Mouse (Mus musculus) lung, embryonic 15.5 days (tissue): ENCODE measurements around the gene Pcbd2. TPM values are rescaled to one million over a fixed set of nuclear protein-coding genes. Genes with fewer than 3 reads are reported as not detected.

Source experiments
- ATAC-seq: fragments of 200-750 bp; cut with Nextera tagmentation; 2 replicates; pipeline ENCODE4 v1.8.0; 2017; ENCODE audit warnings: moderate number of reproducible peaks, borderline replicate concordance; ENCODE audit not compliant: low FRiP score, low TSS enrichment; ENCODE audit errors: extremely low read depth
- H3K27ac ChIP-seq: fragments of 300-500 bp; sonication (generic); 2 replicates; pipeline ENCODE4 v1.5.1; 2015; ENCODE audit warnings: moderate library complexity, mild to moderate bottlenecking, inconsistent platforms
- H3K27me3 ChIP-seq: fragments of 300-500 bp; sonication (generic); 2 replicates; pipeline ENCODE4 v1.6.1; 2015; ENCODE audit warnings: inconsistent platforms
- H3K36me3 ChIP-seq: fragments of 300-500 bp; sonication (generic); 2 replicates; pipeline ENCODE4 v1.6.1; 2015; ENCODE audit warnings: inconsistent platforms
- H3K4me1 ChIP-seq: fragments of 300-500 bp; sonication (generic); 2 replicates; pipeline ENCODE4 v1.6.1; 2015; ENCODE audit warnings: inconsistent platforms
- H3K4me2 ChIP-seq: fragments of 300-500 bp; sonication (generic); 2 replicates; pipeline ENCODE4 v1.6.1; 2015; ENCODE audit warnings: inconsistent platforms, mild to moderate bottlenecking, moderate library complexity
- H3K4me3 ChIP-seq: fragments of 300-500 bp; sonication (generic); 2 replicates; pipeline ENCODE4 v1.5.1; 2015; ENCODE audit warnings: mild to moderate bottlenecking, inconsistent platforms
- H3K9ac ChIP-seq: fragments of 300-500 bp; sonication (generic); 2 replicates; pipeline ENCODE4 v1.6.1; 2015; ENCODE audit warnings: inconsistent platforms
- H3K9me3 ChIP-seq: fragments of 300-500 bp; sonication (generic); 2 replicates; pipeline ENCODE4 v1.6.1; 2016; ENCODE audit warnings: inconsistent platforms
- WGBS: fragments of 180-500 bp; shearing (Covaris S2); methylation state at CpG from one replicate; pipeline ENCODE4 v1.1.7; 2015; 5-methylcytosine and 5-hydroxymethylcytosine counted together
- polyA plus RNA-seq: library from polyadenylated mRNA; unstranded; fragments of >200 nt; fragmentation: Nextera tagmentation; extraction: Ambion mirVana; gene quantifications from 2 replicates; pipeline ENCODE4 v1.2.1, GENCODE M21; 2015

The Pcbd2 gene
- polyA plus RNA-seq, 1 experiment from 2014 or later, result 57.9 TPM

DNA sequence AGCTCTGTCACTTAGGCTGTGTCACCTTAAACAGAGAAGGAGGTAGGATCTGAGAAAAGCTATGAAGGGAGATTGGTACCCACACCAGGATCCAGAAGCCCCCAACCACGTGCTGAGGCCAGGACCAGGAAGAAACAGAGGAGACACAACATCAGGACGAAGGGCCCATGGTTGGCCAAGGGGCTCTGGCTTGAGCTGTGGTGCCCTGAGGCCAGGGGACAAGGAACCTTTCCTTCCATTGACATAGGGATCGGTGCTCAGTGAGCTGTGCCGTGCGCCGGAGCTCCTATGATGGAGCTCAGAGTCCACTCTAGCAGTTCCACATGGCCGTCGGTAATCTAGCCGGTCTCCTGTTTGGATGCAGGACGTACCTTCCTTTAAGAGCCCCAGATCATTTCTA lies 82.5 kb downstream of the Pcbd2 start:
- H3K27me3 ChIP-seq, result no peaks in the 10 kb centered on the region; the same call in 1 of the 2 replicates
- H3K9me3 ChIP-seq, result no peaks in the 10 kb centered on the region
- H3K4me3 ChIP-seq, result no peak overlapping the region
- 89% methylated on average over 10 of the region's 10 CpGs for WGBS
- H3K36me3 ChIP-seq, result no peaks in the 10 kb centered on the region
- no peak overlapping the region for H3K27ac ChIP-seq
- no peak for ATAC-seq
- 0 out of 2 replicates have a peak, but pooled peaks cover 3% of the 10 kb centered on the region for H3K4me1 ChIP-seq
- no peak overlapping the region for H3K9ac ChIP-seq
- no peak overlapping the region for H3K4me2 ChIP-seq

DNA sequence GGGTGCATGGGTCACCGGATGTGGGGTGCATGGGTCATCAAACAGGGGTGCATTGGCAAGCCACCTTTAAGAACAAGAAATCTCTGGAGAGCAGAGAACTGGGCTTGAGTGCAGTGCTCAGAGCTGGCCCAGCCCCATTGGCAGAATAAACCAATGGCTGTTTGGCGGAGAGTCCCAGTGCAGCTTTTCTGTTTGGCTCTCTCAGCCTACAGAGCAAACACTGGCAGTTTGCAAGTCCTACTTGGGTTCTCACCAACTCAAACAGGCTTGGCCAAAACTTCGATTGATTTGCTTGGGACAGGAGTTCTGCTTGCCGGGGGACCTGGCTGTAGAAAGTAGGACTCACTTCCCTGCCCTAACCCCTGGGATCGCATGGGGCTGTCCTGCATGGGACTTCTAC lies 83.8 kb downstream of the Pcbd2 start:
- Histone ChIP-seq H3K4me1 (0 out of 2 replicates have a peak, but pooled peaks cover 3% of the 10 kb centered on the region), H3K4me3 (no peak overlapping the region), H3K36me3 (no peaks in the 10 kb centered on the region), H3K9me3 (no peaks in the 10 kb centered on the region), H3K27ac (no peak overlapping the region), H3K9ac (no peak overlapping the region), H3K4me2 (no peak overlapping the region), H3K27me3 (no peaks in the 10 kb centered on the region; the same call in none of the 2 replicates)
- 57% methylated on average over 5 of the region's 5 CpGs for WGBS
- ATAC-seq, result no peak

GRCm38 (mm10) chr13:55813490-55814016 lies 86.4 kb downstream of the Pcbd2 start:
- Histone ChIP-seq H3K4me3 (no peak overlapping the region), H3K9ac (no peak overlapping the region), H3K36me3 (no peaks in the 10 kb centered on the region), H3K4me1 (0 out of 2 replicates have a peak, but pooled peaks cover 3% of the 10 kb centered on the region), H3K27me3 (peaks cover 4% of the 10 kb centered on the region), H3K9me3 (no peaks in the 10 kb centered on the region), H3K27ac (no peak overlapping the region), H3K4me2 (no peak overlapping the region)
- ATAC-seq, result no peak
- 61% methylated on average over 5 of the region's 5 CpGs for WGBS

- 79% methylated on average over 6 of the region's 6 CpGs for WGBS
- H3K27me3 ChIP-seq, result peaks cover 8% of the 10 kb centered on the region
- no peaks in the 10 kb centered on the region for H3K36me3 ChIP-seq
Measured at GRCm38 (mm10) chr13:55814834-55815233, 87.7 kb downstream of the Pcbd2 start.

GRCm38 (mm10) chr13:55822499-55822898 lies 95.3 kb downstream of the Pcbd2 start:
- peaks cover 9% of the 10 kb centered on the region for H3K4me1 ChIP-seq
- H3K27ac ChIP-seq, result no peak overlapping the region
- no peak overlapping the region for H3K9ac ChIP-seq
- no peak overlapping the region for H3K4me3 ChIP-seq
- no peaks in the 10 kb centered on the region for H3K9me3 ChIP-seq
- H3K4me2 ChIP-seq, result no peak overlapping the region
- WGBS, result 57% methylated on average over 5 of the region's 5 CpGs
- H3K36me3 ChIP-seq, result no peaks in the 10 kb centered on the region
- no peak for ATAC-seq
- peaks cover 74% of the 10 kb centered on the region for H3K27me3 ChIP-seq

More at GRCm38 (mm10) chr13:55814834-55815233, 87.7 kb downstream of the Pcbd2 start:
- Histone ChIP-seq H3K27ac (no peak overlapping the region), H3K4me1 (0 out of 2 replicates have a peak, but pooled peaks cover 3% of the 10 kb centered on the region), H3K4me2 (no peak overlapping the region), H3K4me3 (no peak overlapping the region), H3K9me3 (no peaks in the 10 kb centered on the region), H3K9ac (no peak overlapping the region)
- ATAC-seq, result no peak

DNA sequence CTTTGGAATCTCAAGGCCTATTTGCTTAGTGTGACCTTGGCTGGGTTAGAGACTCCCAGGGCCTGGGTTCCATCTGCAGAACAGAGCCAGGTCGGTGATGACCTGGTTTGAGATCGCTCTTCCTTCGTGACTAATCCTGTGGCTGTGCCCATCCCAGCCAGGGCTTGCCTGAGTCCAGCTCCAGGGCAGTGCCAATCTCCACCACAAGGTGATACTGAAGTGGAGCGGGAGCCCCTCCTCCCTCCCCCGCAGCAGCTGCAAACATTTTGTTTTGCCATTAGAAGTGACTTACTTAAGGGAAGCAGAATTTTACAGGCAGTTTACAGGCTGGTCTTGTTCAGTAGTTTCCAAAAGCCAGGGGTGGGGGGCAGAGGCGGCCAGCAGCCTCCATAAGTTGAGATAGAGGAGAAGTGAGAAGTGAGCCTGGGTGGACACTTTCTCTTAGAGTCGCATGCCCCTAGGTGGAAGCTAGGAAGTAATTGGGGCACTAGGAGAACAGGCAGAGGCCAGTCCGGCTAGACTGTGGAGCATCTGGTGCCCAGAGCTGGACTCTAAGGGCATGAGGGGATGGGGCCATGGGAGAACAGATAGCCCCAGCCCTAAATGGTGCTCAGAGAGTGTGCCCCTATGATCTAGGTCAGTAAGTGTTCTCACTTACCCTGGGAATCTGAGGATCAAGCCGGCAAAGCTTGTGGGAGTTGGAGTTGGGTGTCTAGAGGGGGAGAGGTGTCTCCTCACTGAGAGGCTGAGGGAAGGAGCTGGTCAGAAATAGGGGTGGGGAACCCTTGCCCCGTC lies 97.2 kb downstream of the Pcbd2 start:
- H3K9ac ChIP-seq, result no peak overlapping the region
- ATAC-seq, result no peak

GRCm38 (mm10) chr13:55825245-55825681 lies 98.1 kb downstream of the Pcbd2 start:
- Histone ChIP-seq H3K9me3 (no peaks in the 10 kb centered on the region), H3K27ac (no peak overlapping the region), H3K4me2 (no peak overlapping the region; the same call in 1 of the 2 replicates), H3K9ac (no peak overlapping the region), H3K36me3 (no peaks in the 10 kb centered on the region), H3K4me3 (no peak overlapping the region), H3K27me3 (peaks cover 93% of the 10 kb centered on the region), H3K4me1 (peaks cover 19% of the 10 kb centered on the region)
- no peak for ATAC-seq
- WGBS, result 3% methylated on average over 32 of the region's 32 CpGs

More for the DNA sequence above, 97.2 kb downstream of the Pcbd2 start:
- Histone ChIP-seq H3K4me2 (no peak overlapping the region), H3K27me3 (peaks cover 85% of the 10 kb centered on the region), H3K4me3 (no peak overlapping the region), H3K9me3 (no peaks in the 10 kb centered on the region), H3K36me3 (no peaks in the 10 kb centered on the region), H3K4me1 (peaks cover 14% of the 10 kb centered on the region), H3K27ac (no peak overlapping the region)
- WGBS, result 15% methylated on average over 10 of the region's 10 CpGs

DNA sequence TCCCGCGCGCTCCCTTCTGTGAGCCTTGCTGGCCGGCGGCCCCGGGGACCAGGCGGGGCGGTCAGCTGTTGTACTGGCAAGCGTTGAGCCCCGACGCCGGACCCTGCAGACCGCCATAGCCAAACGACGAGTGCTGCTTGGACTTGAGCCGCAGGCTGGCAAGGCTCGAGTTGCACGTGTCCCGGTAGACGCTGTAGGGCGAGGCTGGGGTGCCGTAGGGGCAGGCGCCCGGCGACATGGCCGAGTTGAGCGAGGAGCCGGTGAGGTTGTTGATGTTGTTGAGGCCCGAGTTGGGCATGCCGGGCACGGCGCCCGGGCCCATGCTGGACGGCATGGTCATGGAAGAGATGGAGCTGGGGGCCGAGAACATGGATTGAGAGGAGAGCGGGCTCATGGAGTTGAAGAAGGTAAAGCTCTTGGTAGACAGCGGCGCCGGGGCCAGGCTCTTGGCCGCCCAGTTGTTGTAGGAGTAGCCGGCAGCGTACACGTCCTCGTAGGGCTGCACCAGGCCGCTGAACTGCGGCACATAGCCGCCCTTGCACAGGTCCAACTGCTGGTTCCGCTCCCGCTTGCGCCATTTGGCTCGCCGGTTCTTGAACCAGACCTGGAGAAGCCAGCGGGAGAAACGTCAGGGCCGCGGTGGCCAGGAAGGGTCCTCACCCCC lies 99.0 kb downstream of the Pcbd2 start:
- 3% methylated on average over 56 of the region's 56 CpGs for WGBS
- H3K27ac ChIP-seq, result no peak overlapping the region
- peak overlapping the region; percentile 22; the same call in 1 of the 2 replicates for H3K4me2 ChIP-seq
- H3K36me3 ChIP-seq, result no peaks in the 10 kb centered on the region
- peaks cover 28% of the 10 kb centered on the region for H3K4me1 ChIP-seq
- H3K4me3 ChIP-seq, result peak overlapping the region; percentile 5; the same call in 1 of the 2 replicates
- H3K9me3 ChIP-seq, result no peaks in the 10 kb centered on the region
- 0 out of 2 replicates have a peak, but pooled peaks have one; percentile 11 for ATAC-seq
- no peak overlapping the region for H3K9ac ChIP-seq
- peaks cover 94% of the 10 kb centered on the region for H3K27me3 ChIP-seq

Other genes with a start within 250 kb of the Pcbd2 start
- 124 and 132 TPM in 2 replicates for gene Dbn1, start 239.3 kb upstream of the Pcbd2 start, polyA plus RNA-seq
- gene Pdlim7, start 213.7 kb upstream of the Pcbd2 start, polyA plus RNA-seq, result 169 and 176 TPM in 2 replicates
- gene Dok3, start 198.1 kb upstream of the Pcbd2 start, polyA plus RNA-seq, result 2.7 and 3.1 TPM in 2 replicates
- 65.7 and 67.2 TPM in 2 replicates for gene Ddx41, start 190.7 kb upstream of the Pcbd2 start, polyA plus RNA-seq
- gene Fam193b, start 156.2 kb upstream of the Pcbd2 start, polyA plus RNA-seq, result 33.4 and 40.3 TPM in 2 replicates
- gene Tmed9, start 153.6 kb upstream of the Pcbd2 start, polyA plus RNA-seq, result 179 and 184 TPM in 2 replicates
- 25.1 and 29.1 TPM in 2 replicates for gene B4galt7, start 127.5 kb upstream of the Pcbd2 start, polyA plus RNA-seq
- gene Caml, start 104.4 kb upstream of the Pcbd2 start, polyA plus RNA-seq, result 53.1 and 58.4 TPM in 2 replicates
- 29.0 and 31.6 TPM in 2 replicates for gene Ddx46, start 92.3 kb upstream of the Pcbd2 start, polyA plus RNA-seq
- 59.3 and 64.9 TPM in 2 replicates for gene B230219D22Rik, start 34.2 kb upstream of the Pcbd2 start, polyA plus RNA-seq
- 93.0 TPM in 2 replicates for gene Txndc15, start 12.7 kb upstream of the Pcbd2 start, polyA plus RNA-seq
- not detected in 2 replicates for gene Catsper3, start 57.2 kb downstream of the Pcbd2 start, polyA plus RNA-seq
- gene Pitx1, start 108.8 kb downstream of the Pcbd2 start, polyA plus RNA-seq, result 1.1 and 1.2 TPM in 2 replicates